Mouse (Mus musculus) hindbrain, embryonic 12.5 days (tissue): Measurements from ENCODE around the gene Opn3. TPM values are rescaled to one million over a fixed set of nuclear protein-coding genes. Genes with fewer than 3 reads are reported as not detected.

Source experiments
- ATAC-seq: fragments of 200-750 bp; cut with Nextera tagmentation; 2 replicates; pipeline ENCODE4 v1.8.0; 2017; ENCODE audit warnings: moderate TSS enrichment; ENCODE audit not compliant: low FRiP score
- H3K27ac ChIP-seq: fragments of 300-500 bp; sonication (generic); 2 replicates; pipeline ENCODE4 v1.5.1; 2016; ENCODE audit warnings: mild to moderate bottlenecking
- H3K27me3 ChIP-seq: fragments of 300-500 bp; sonication (generic); 2 replicates; pipeline ENCODE4 v1.6.1; 2016; ENCODE audit warnings: mild to moderate bottlenecking
- H3K36me3 ChIP-seq: fragments of 300-500 bp; sonication (generic); 2 replicates; pipeline ENCODE4 v1.6.1; 2016; ENCODE audit warnings: mild to moderate bottlenecking
- H3K4me1 ChIP-seq: fragments of 300-500 bp; sonication (generic); 2 replicates; pipeline ENCODE4 v1.6.1; 2016
- H3K4me2 ChIP-seq: fragments of 300-500 bp; sonication (generic); replicated peaks from 2 replicates; pipeline ENCODE4 v1.6.1; 2016; ENCODE audit warnings: mild to moderate bottlenecking
- H3K4me3 ChIP-seq: fragments of 300-500 bp; sonication (generic); 2 replicates; pipeline ENCODE4 v1.5.1; 2016; ENCODE audit warnings: mild to moderate bottlenecking
- H3K9ac ChIP-seq: fragments of 300-500 bp; sonication (generic); 2 replicates; pipeline ENCODE4 v1.6.1; 2016; ENCODE audit warnings: mild to moderate bottlenecking, moderate library complexity
- H3K9me3 ChIP-seq: fragments of 300-500 bp; sonication (generic); replicated peaks from 2 replicates; pipeline ENCODE4 v1.6.1; 2016; ENCODE audit warnings: mild to moderate bottlenecking
- WGBS: fragments of 180-500 bp; shearing (Covaris S2); methylation state at CpG from one replicate; pipeline ENCODE4 v1.1.7; 2016; 5-methylcytosine and 5-hydroxymethylcytosine counted together
- polyA plus RNA-seq: library from polyadenylated mRNA; unstranded; fragments of >200 nt; fragmentation: Nextera tagmentation; extraction: Ambion mirVana; gene quantifications from 2 replicates; pipeline ENCODE4 v1.2.1, GENCODE M21; 2016

The Opn3 gene
- polyA plus RNA-seq, 1 experiment from 2014 or later, result 10.3 TPM

DNA sequence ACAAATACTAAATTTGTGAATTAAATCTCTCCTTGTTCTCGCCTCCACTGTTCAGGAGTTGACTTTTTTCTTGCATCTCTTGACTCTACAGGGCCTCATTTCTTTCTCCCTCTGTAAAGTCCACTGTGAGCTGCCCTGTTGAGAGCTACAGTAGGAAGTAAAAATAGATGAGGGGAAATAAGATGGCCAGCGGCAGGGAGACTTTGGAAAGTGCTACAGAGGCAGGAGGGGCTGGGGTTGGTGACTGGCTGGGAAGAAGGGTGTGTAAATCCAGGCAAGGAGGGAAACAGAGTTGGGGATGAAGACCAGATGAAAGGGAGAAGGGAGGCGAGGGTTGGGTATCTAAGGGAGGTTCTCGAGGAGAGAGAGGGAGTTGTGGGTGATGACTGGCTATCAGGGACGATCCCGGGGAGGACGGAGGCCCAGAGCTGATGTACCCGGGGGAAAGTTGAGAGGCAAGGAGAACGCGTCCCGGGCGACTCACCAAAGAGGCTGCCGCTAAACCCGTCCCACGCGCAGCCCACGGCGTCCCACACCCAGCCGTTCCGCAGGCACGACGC lies 810 bp downstream of the Opn3 start:
- no peak for ATAC-seq
- Histone ChIP-seq H3K9ac (peak overlapping the region; percentile 82), H3K4me3 (peak overlapping the region; percentile 77), H3K4me2 (peak overlapping the region; percentile 67), H3K36me3 (peaks cover 15% of the 10 kb centered on the region), H3K27me3 (no peaks in the 10 kb centered on the region), H3K4me1 (peaks cover 26% of the 10 kb centered on the region), H3K27ac (peak overlapping the region; percentile 84), H3K9me3 (no peaks in the 10 kb centered on the region)
- WGBS, result 1% methylated on average over 22 of the region's 22 CpGs

DNA sequence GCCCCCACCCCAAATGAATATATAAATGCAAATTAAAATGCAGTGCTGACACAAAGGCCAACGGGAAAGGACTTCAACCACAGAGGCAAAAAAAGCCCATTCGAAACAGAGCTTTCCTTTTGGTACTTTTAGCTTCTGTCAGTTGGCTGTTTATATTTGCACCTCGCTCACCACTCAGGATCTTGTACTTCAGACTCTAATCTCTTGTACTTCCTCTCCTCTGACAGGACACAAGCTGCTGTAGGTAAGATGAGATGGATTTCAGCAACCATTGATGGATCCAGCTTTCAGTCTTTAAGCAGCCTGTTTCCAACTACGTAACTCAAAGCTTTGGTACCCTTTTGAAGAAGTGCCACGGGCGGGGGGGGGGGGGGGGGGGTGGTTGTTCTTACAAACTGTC lies 11.6 kb downstream of the Opn3 start:
- WGBS, result 85% methylated on average over 6 of the region's 6 CpGs
- Histone ChIP-seq H3K9me3 (no peaks in the 10 kb centered on the region), H3K36me3 (peaks cover 8% of the 10 kb centered on the region; the same call in 1 of the 2 replicates), H3K27me3 (no peaks in the 10 kb centered on the region), H3K9ac (no peak overlapping the region), H3K4me1 (no peaks in the 10 kb centered on the region), H3K4me3 (no peak overlapping the region), H3K4me2 (no peak overlapping the region), H3K27ac (no peak overlapping the region)
- no peak for ATAC-seq

- Histone ChIP-seq H3K4me3 (no peak overlapping the region), H3K4me2 (no peak overlapping the region), H3K27me3 (no peaks in the 10 kb centered on the region), H3K9ac (no peak overlapping the region), H3K36me3 (no peaks in the 10 kb centered on the region), H3K9me3 (no peaks in the 10 kb centered on the region), H3K4me1 (no peaks in the 10 kb centered on the region), H3K27ac (no peak overlapping the region)
- no peak for ATAC-seq
- WGBS, result 87% methylated on average over 6 of the region's 6 CpGs
Measured at GRCm38 (mm10) chr1:175677459-175677858, 15.1 kb downstream of the Opn3 start.

DNA sequence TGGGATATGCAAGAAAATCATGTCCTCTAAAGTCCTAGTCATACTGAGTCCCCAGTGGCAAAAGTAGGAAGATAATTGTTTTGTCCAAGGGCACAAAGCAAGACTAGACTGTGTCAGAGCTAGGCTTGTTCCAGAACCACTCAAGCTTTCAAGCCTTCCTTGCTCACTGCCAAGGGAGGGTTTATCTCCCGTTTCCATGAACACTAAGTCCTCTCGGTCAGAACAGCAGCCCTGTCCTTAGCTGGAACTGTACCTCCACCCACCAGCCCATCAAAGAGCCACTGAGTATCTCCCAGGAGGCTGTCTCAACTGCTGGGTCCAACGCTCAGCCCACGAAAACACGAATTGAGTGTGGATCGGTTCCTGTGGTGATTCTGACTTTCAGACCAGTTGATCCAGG lies 17.5 kb downstream of the Opn3 start:
- no peak overlapping the region for H3K4me3 ChIP-seq
- ATAC-seq, result no peak
- WGBS, result 88% methylated on average over 6 of the region's 6 CpGs

GRCm38 (mm10) chr1:175673563-175674325 lies 18.8 kb downstream of the Opn3 start:
- Histone ChIP-seq H3K4me2 (no peak overlapping the region), H3K36me3 (no peaks in the 10 kb centered on the region), H3K9ac (no peak overlapping the region), H3K27ac (no peak overlapping the region), H3K27me3 (no peaks in the 10 kb centered on the region), H3K4me3 (no peak overlapping the region), H3K4me1 (no peaks in the 10 kb centered on the region), H3K9me3 (no peaks in the 10 kb centered on the region)
- WGBS, result 89% methylated on average over 7 of the region's 7 CpGs
- no peak for ATAC-seq

More for the DNA sequence above, 17.5 kb downstream of the Opn3 start:
- H3K27ac ChIP-seq, result no peak overlapping the region
- no peaks in the 10 kb centered on the region for H3K27me3 ChIP-seq
- H3K9me3 ChIP-seq, result no peaks in the 10 kb centered on the region
- H3K4me2 ChIP-seq, result no peak overlapping the region
- no peaks in the 10 kb centered on the region for H3K4me1 ChIP-seq
- H3K36me3 ChIP-seq, result no peaks in the 10 kb centered on the region
- no peak overlapping the region for H3K9ac ChIP-seq

DNA sequence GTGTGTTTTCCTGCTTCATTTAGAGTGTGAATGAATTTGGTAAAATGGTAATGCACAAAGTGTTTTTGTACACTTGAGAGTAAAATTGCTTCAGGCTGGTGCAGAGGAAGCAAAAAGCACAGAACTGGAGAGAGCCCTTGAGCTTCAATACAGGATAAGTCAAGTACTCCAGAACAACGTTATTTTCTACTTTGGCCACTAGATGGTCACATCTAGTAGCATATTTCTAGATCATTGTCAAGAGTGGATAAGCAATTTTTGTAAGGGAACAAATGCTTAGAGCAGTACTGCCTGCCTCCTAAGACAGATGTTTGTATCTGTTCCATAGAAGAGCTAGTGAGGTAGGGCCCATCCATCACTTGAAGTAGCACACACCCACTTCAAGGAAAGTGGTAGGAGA lies 20.9 kb downstream of the Opn3 start:
- H3K27ac ChIP-seq, result no peak overlapping the region

GRCm38 (mm10) chr1:175670042-175670441 lies 22.5 kb downstream of the Opn3 start:
- 70% methylated on average over 7 of the region's 7 CpGs for WGBS
- Histone ChIP-seq H3K4me2 (no peak overlapping the region), H3K27me3 (no peaks in the 10 kb centered on the region), H3K36me3 (no peaks in the 10 kb centered on the region), H3K9ac (no peak overlapping the region), H3K4me1 (no peaks in the 10 kb centered on the region), H3K4me3 (no peak overlapping the region), H3K27ac (no peak overlapping the region), H3K9me3 (no peaks in the 10 kb centered on the region)
- no peak for ATAC-seq

More for the DNA sequence above, 20.9 kb downstream of the Opn3 start:
- no peak overlapping the region for H3K4me2 ChIP-seq
- H3K9ac ChIP-seq, result no peak overlapping the region
- no peak for ATAC-seq
- 47% methylated on average over 1 of the region's 1 CpGs for WGBS
- H3K36me3 ChIP-seq, result no peaks in the 10 kb centered on the region
- H3K27me3 ChIP-seq, result no peaks in the 10 kb centered on the region
- H3K9me3 ChIP-seq, result no peaks in the 10 kb centered on the region
- no peaks in the 10 kb centered on the region for H3K4me1 ChIP-seq
- no peak overlapping the region for H3K4me3 ChIP-seq

GRCm38 (mm10) chr1:175669456-175669855 lies 23.1 kb downstream of the Opn3 start:
- Histone ChIP-seq H3K9me3 (no peaks in the 10 kb centered on the region), H3K4me3 (no peak overlapping the region), H3K9ac (no peak overlapping the region), H3K36me3 (no peaks in the 10 kb centered on the region), H3K27me3 (no peaks in the 10 kb centered on the region), H3K27ac (no peak overlapping the region), H3K4me2 (no peak overlapping the region), H3K4me1 (no peaks in the 10 kb centered on the region)
- WGBS, result 91% methylated on average over 3 of the region's 3 CpGs
- no peak for ATAC-seq

DNA sequence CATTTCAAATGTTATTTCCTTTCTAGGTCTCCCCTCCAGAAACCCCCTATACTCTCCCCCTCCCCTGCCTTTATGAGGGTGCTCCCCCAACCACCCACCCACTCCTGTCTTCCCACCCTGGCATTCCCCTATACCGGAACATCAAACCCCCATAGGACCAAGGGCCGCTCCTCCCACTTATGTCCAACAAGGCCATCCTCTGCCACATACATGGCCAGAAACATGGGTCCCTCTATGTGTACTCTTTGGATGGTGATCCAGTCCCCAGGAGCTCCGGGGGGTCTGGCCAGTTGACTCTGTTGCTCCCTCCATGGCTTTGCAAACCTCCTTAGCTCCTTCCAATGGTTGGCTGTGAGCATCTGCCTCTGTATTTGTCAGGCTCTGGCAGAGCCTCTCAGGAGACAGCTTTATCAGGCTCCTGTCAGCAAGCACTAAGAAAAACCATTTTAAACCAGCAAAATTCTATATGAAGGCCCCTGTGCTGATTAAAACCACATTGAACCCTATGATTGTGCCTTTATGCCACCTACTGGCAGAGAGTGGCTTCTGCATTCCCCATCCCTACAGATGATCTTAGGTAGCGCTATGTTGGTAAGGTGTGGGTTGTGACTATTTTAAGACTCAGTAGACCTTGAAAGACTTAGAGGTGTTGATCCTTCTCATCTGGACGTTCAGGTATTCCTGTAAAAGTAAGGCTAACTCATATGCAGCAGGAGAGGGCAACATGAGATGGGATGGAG lies 23.7 kb downstream of the Opn3 start:
- ATAC-seq, result peak; percentile 65
- no peak overlapping the region for H3K4me3 ChIP-seq
- H3K4me1 ChIP-seq, result no peaks in the 10 kb centered on the region
- no peak overlapping the region for H3K27ac ChIP-seq
- H3K9ac ChIP-seq, result no peak overlapping the region
- H3K4me2 ChIP-seq, result no peak overlapping the region
- 79% methylated on average over 5 of the region's 5 CpGs for WGBS
- no peaks in the 10 kb centered on the region for H3K9me3 ChIP-seq
- H3K27me3 ChIP-seq, result no peaks in the 10 kb centered on the region
- H3K36me3 ChIP-seq, result no peaks in the 10 kb centered on the region

DNA sequence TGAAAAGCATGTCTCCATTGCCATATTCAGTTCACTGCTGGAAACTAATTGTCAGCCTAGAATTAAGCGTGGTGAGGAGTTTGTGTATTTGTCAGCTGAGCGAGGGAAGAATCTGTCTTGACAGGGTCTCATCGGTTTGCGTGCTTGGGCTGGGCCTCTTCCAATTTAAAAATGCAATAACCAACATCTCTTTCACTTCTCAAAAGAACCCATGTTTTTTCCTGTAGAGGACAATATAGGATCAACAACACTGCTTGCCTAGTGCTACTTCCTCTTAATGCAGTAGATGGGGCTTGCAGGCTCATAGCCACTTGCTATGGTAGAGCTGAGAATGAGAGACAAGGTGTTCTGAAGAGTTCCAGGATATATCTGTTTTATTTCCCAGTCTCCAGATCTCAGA lies 32.7 kb downstream of the Opn3 start:
- Histone ChIP-seq H3K4me1 (no peaks in the 10 kb centered on the region), H3K27me3 (no peaks in the 10 kb centered on the region), H3K9ac (no peak overlapping the region), H3K36me3 (peaks cover 6% of the 10 kb centered on the region; the same call in 1 of the 2 replicates), H3K4me3 (no peak overlapping the region), H3K9me3 (no peaks in the 10 kb centered on the region), H3K4me2 (no peak overlapping the region), H3K27ac (no peak overlapping the region)
- 89% methylated on average over 4 of the region's 4 CpGs for WGBS
- no peak for ATAC-seq

GRCm38 (mm10) chr1:175648615-175649014 lies 44.0 kb downstream of the Opn3 start:
- Histone ChIP-seq H3K4me2 (no peak overlapping the region), H3K9me3 (no peaks in the 10 kb centered on the region), H3K27ac (no peak overlapping the region), H3K9ac (no peak overlapping the region), H3K27me3 (no peaks in the 10 kb centered on the region), H3K4me1 (no peaks in the 10 kb centered on the region), H3K36me3 (no peaks in the 10 kb centered on the region), H3K4me3 (no peak overlapping the region)
- ATAC-seq, result no peak
- WGBS, result 93% methylated on average over 4 of the region's 4 CpGs

- H3K36me3 ChIP-seq, result no peaks in the 10 kb centered on the region
- H3K4me2 ChIP-seq, result no peak overlapping the region
- H3K27ac ChIP-seq, result no peak overlapping the region
- H3K9ac ChIP-seq, result no peak overlapping the region
- 79% methylated on average over 9 of the region's 9 CpGs for WGBS
- H3K9me3 ChIP-seq, result no peaks in the 10 kb centered on the region
- no peak for ATAC-seq
- H3K4me1 ChIP-seq, result no peaks in the 10 kb centered on the region
- no peaks in the 10 kb centered on the region for H3K27me3 ChIP-seq
- no peak overlapping the region for H3K4me3 ChIP-seq
Measured at GRCm38 (mm10) chr1:175646952-175647351, 45.6 kb downstream of the Opn3 start.
